Mouse (Mus musculus): ENCODE results near the gene Trim47. TPM values are rescaled to one million over a fixed set of nuclear protein-coding genes. Genes with fewer than 3 reads are reported as not detected.

Trim47 gene
- total and polyA plus RNA-seq, 2 experiments from 2014 or later: 9.0 to 16.8 TPM

GRCm38 (mm10) chr11:116107777-116108285, 19.2 kb downstream of the Trim47 start:
- peaks cover 50% of the 10 kb centered on the region for H3K27me3 ChIP-seq (ENCODE audit: insufficient read depth, low read length)
- no peak for ATAC-seq (ENCODE audit: low FRiP score)
- H3K9me3 ChIP-seq (ENCODE audit: low read length): no peaks in the 10 kb centered on the region
- no peak overlapping the region for H3K27ac ChIP-seq (ENCODE audit: low read depth, low read length)
- H3K4me1 ChIP-seq (ENCODE audit: insufficient read depth, low read length): no peaks in the 10 kb centered on the region
- no peak overlapping the region for H3K9ac ChIP-seq (replicated peaks; ENCODE audit: low read length, poor library complexity, severe bottlenecking)
- H3K36me3 ChIP-seq (ENCODE audit: insufficient read depth, low read length): no peaks in the 10 kb centered on the region
- WGBS: 17% methylated on average over 19 of the region's 19 CpGs
- TF ChIP-seq CTCF (IDR thresholded peaks at IDR 0.05): no peak
- peak overlapping the region; percentile 14; the same call in 1 of the 2 replicates for H3K4me3 ChIP-seq (ENCODE audit: low read depth, low read length)
- no peak for DNase-seq (ENCODE audit: low spot score)
- H3K4me2 ChIP-seq (ENCODE audit: low read depth, low read length, poor library complexity, severe bottlenecking): peak overlapping the region; percentile 66

- 0 out of 2 replicates have a peak overlapping the region, but pooled peaks have one; percentile 13 for H3K9ac ChIP-seq (replicated peaks; ENCODE audit: low read length, poor library complexity, severe bottlenecking)
- peaks cover 50% of the 10 kb centered on the region for H3K27me3 ChIP-seq (ENCODE audit: insufficient read depth, low read length)
- H3K4me1 ChIP-seq (ENCODE audit: insufficient read depth, low read length): no peaks in the 10 kb centered on the region
- no peaks in the 10 kb centered on the region for H3K9me3 ChIP-seq (ENCODE audit: low read length)
- no peak overlapping the region; the same call in 1 of the 2 replicates for H3K4me3 ChIP-seq (ENCODE audit: low read depth, low read length)
- H3K4me2 ChIP-seq (ENCODE audit: low read depth, low read length, poor library complexity, severe bottlenecking): peak overlapping the region; percentile 66
- no peak overlapping the region for H3K27ac ChIP-seq (ENCODE audit: low read depth, low read length)
- WGBS: 22% methylated on average over 12 of the region's 14 CpGs
- H3K36me3 ChIP-seq (ENCODE audit: insufficient read depth, low read length): no peaks in the 10 kb centered on the region
- peak; percentile 28 for TF ChIP-seq CTCF (IDR thresholded peaks at IDR 0.05)
- ATAC-seq (ENCODE audit: low FRiP score) (no peak), DNase-seq (ENCODE audit: low spot score) (no peak)
Observed at GRCm38 (mm10) chr11:116106963-116107776, 19.8 kb downstream of the Trim47 start.

GRCm38 (mm10) chr11:116106154-116106962, 20.7 kb downstream of the Trim47 start:
- H3K27me3 ChIP-seq (ENCODE audit: insufficient read depth, low read length): peaks cover 50% of the 10 kb centered on the region
- no peaks in the 10 kb centered on the region for H3K36me3 ChIP-seq (ENCODE audit: insufficient read depth, low read length)
- no peak overlapping the region for H3K4me3 ChIP-seq (ENCODE audit: low read depth, low read length)
- ATAC-seq (ENCODE audit: low FRiP score): no peak
- no peak for DNase-seq (ENCODE audit: low spot score)
- 27% methylated on average over 31 of the region's 32 CpGs for WGBS
- no peak for TF ChIP-seq CTCF (IDR thresholded peaks at IDR 0.05)
- H3K27ac ChIP-seq (ENCODE audit: low read depth, low read length): no peak overlapping the region
- H3K9me3 ChIP-seq (ENCODE audit: low read length): no peaks in the 10 kb centered on the region
- H3K4me2 ChIP-seq (ENCODE audit: low read depth, low read length, poor library complexity, severe bottlenecking): no peak overlapping the region
- no peaks in the 10 kb centered on the region for H3K4me1 ChIP-seq (ENCODE audit: insufficient read depth, low read length)
- H3K9ac ChIP-seq (replicated peaks; ENCODE audit: low read length, poor library complexity, severe bottlenecking): 0 out of 2 replicates have a peak overlapping the region, but pooled peaks have one; percentile 13

- no peak for ATAC-seq (ENCODE audit: low FRiP score)
- WGBS: 91% methylated on average over 2 of the region's 2 CpGs
- no peaks in the 10 kb centered on the region for H3K4me1 ChIP-seq (ENCODE audit: insufficient read depth, low read length)
Observed at GRCm38 (mm10) chr11:116105065-116105464, 21.9 kb downstream of the Trim47 start.

GRCm38 (mm10) chr11:116104006-116104646, 22.9 kb downstream of the Trim47 start:
- Histone ChIP-seq H3K36me3 (ENCODE audit: insufficient read depth, low read length) (no peaks in the 10 kb centered on the region), H3K9me3 (ENCODE audit: low read length) (no peaks in the 10 kb centered on the region), H3K4me3 (ENCODE audit: low read depth, low read length) (no peak overlapping the region), H3K27me3 (ENCODE audit: insufficient read depth, low read length) (peaks cover 28% of the 10 kb centered on the region), H3K4me1 (ENCODE audit: insufficient read depth, low read length) (no peaks in the 10 kb centered on the region), H3K4me2 (ENCODE audit: low read depth, low read length, poor library complexity, severe bottlenecking) (no peak overlapping the region), H3K9ac (replicated peaks; ENCODE audit: low read length, poor library complexity, severe bottlenecking) (no peak overlapping the region), H3K27ac (ENCODE audit: low read depth, low read length) (0 out of 2 replicates have a peak overlapping the region, but pooled peaks have one; percentile 21)
- 40% methylated on average over 14 of the region's 14 CpGs for WGBS
- no peak for TF ChIP-seq CTCF (IDR thresholded peaks at IDR 0.05)
- peak; percentile 23 for DNase-seq (ENCODE audit: low spot score)
- ATAC-seq (ENCODE audit: low FRiP score): no peak

More at GRCm38 (mm10) chr11:116105065-116105464, 21.9 kb downstream of the Trim47 start:
- Histone ChIP-seq H3K9ac (replicated peaks; ENCODE audit: low read length, poor library complexity, severe bottlenecking) (no peak overlapping the region), H3K27ac (ENCODE audit: low read depth, low read length) (no peak overlapping the region), H3K36me3 (ENCODE audit: insufficient read depth, low read length) (no peaks in the 10 kb centered on the region), H3K4me2 (ENCODE audit: low read depth, low read length, poor library complexity, severe bottlenecking) (no peak overlapping the region), H3K9me3 (ENCODE audit: low read length) (no peaks in the 10 kb centered on the region), H3K4me3 (ENCODE audit: low read depth, low read length) (no peak overlapping the region), H3K27me3 (ENCODE audit: insufficient read depth, low read length) (peaks cover 37% of the 10 kb centered on the region)
- DNase-seq (ENCODE audit: low spot score): no peak
- TF ChIP-seq CTCF (IDR thresholded peaks at IDR 0.05): no peak

Data from midbrain, postnatal 0 days (tissue).